Mouse (Mus musculus) lung, postnatal 0 days (tissue): Measurements from ENCODE around the gene Msi2. TPM values are rescaled to one million over a fixed set of nuclear protein-coding genes. Genes with fewer than 3 reads are reported as not detected.

ENCODE experiments used
- ATAC-seq: fragments of 200-750 bp; cut with Nextera tagmentation; 2 replicates; pipeline ENCODE4 v1.8.0; 2017; ENCODE audit warnings: moderate library complexity
- DNase-seq: peaks from one replicate; pipeline ENCODE4 v3.0.0-alpha.2; 2016; ENCODE audit warnings: low spot score
- H3K27ac ChIP-seq: fragments of 300-500 bp; sonication (generic); 2 replicates; pipeline ENCODE4 v1.5.1; 2014; ENCODE audit warnings: antibody characterized with exemption, mild to moderate bottlenecking, low read length, mixed read lengths
- H3K27me3 ChIP-seq: fragments of 300-500 bp; sonication (generic); replicated peaks from 2 replicates; pipeline ENCODE4 v1.6.1; 2014; ENCODE audit warnings: low read length, mixed read lengths; ENCODE audit not compliant: insufficient read depth
- H3K36me3 ChIP-seq: fragments of 300-500 bp; sonication (generic); 2 replicates; pipeline ENCODE4 v1.6.1; 2014; ENCODE audit warnings: low read length, mixed read lengths; ENCODE audit not compliant: insufficient read depth
- H3K4me1 ChIP-seq: fragments of 300-500 bp; sonication (generic); 2 replicates; pipeline ENCODE4 v1.6.1; 2014; ENCODE audit warnings: antibody characterized with exemption, low read depth, low read length, mixed read lengths; ENCODE audit not compliant: insufficient read depth
- H3K4me2 ChIP-seq: fragments of 300-500 bp; sonication (generic); replicated peaks from 2 replicates; pipeline ENCODE4 v1.6.1; 2014; ENCODE audit warnings: low read depth, mild to moderate bottlenecking, low read length, moderate library complexity, mixed read lengths
- H3K4me3 ChIP-seq: fragments of 300-500 bp; sonication (generic); 2 replicates; pipeline ENCODE4 v1.5.1; 2014; ENCODE audit warnings: low read depth, low read length
- H3K9ac ChIP-seq: fragments of 300-500 bp; sonication (generic); replicated peaks from 2 replicates; pipeline ENCODE4 v1.6.1; 2014; ENCODE audit warnings: low read depth, mild to moderate bottlenecking
- H3K9me3 ChIP-seq: fragments of 300-500 bp; sonication (generic); 2 replicates; pipeline ENCODE4 v1.6.1; 2016; ENCODE audit warnings: low read length, mixed read lengths
- CTCF ChIP-seq: IDR thresholded peaks from 2 replicates; pipeline ENCODE4 v1.5.1; 2016; ENCODE audit warnings: antibody characterized with exemption, mild to moderate bottlenecking
- EP300 ChIP-seq: IDR thresholded peaks from 2 replicates; pipeline ENCODE4 v1.6.1; 2016; ENCODE audit warnings: antibody characterized with exemption, mild to moderate bottlenecking, control low read depth
- WGBS: fragments of 180-500 bp; shearing (Covaris S2); extraction: QIAGEN DNeasy Blood & Tissue Kit; methylation state at CpG from one replicate; pipeline ENCODE4 v1.1.7; 2014; 5-methylcytosine and 5-hydroxymethylcytosine counted together
- polyA plus RNA-seq: library from polyadenylated mRNA; unstranded; fragments of >200 nt; fragmentation: Nextera tagmentation; extraction: Ambion mirVana; gene quantifications from 2 replicates; pipeline ENCODE4 v1.2.1, GENCODE M21; 2015

Gene Msi2
- polyA plus RNA-seq, 1 experiment from 2014 or later = 12.6 TPM

DNA sequence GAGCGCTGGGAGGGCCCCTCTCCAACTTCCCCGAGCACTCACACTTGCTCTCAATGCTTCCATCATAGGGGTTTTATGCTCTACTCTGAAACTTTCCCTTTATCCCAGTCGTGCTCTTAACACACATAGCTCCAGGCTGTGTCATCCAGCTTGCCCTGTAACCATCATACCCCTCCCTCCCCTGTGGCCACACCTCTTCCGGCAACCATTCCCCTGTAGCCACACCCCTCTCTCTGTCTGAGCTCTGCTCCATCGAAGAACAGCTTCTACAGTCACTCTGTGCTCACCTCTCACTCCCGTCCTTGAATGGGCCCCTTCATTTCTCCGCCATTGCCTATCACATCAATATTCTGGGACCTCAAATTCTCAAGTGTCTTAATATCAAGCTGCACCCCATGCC is 219.8 kb downstream of the Msi2 start:
- TF ChIP-seq CTCF (no peak), EP300 (no peak)
- Histone ChIP-seq H3K36me3 (no peaks in the 10 kb centered on the region), H3K27me3 (no peaks in the 10 kb centered on the region), H3K4me1 (no peaks in the 10 kb centered on the region; the same call in 1 of the 2 replicates), H3K27ac (no peak overlapping the region), H3K9me3 (no peaks in the 10 kb centered on the region), H3K4me3 (no peak overlapping the region), H3K4me2 (no peak overlapping the region), H3K9ac (no peak overlapping the region)
- WGBS = 51% methylated on average over 7 of the region's 7 CpGs
- ATAC-seq (peak; percentile 62), DNase-seq (peak; percentile 54)

DNA sequence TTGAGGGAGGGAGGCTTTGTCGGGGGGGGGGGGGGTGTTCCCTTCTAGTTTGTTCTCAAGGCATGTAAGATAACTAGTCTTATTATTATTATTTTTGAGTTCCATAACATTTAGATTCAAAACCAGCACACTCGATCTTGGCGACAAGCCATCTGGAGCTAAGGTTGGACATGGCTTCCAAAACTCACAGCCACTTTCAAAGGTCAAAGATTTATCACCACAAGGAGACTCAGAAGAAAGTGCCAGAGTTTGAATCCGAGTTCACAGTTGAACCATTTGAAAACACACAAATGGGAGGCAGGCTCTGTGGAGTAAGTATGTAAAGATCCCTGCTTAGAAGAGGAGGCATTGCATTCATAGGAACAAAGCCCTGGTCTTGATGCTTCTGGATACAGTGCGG is 221.9 kb downstream of the Msi2 start:
- 70% methylated on average over 5 of the region's 5 CpGs for WGBS
- Histone ChIP-seq H3K9me3 (no peaks in the 10 kb centered on the region), H3K27me3 (no peaks in the 10 kb centered on the region), H3K36me3 (no peaks in the 10 kb centered on the region), H3K27ac (no peak overlapping the region), H3K4me1 (no peaks in the 10 kb centered on the region; the same call in 1 of the 2 replicates), H3K9ac (no peak overlapping the region), H3K4me2 (no peak overlapping the region), H3K4me3 (no peak overlapping the region)
- no peak for TF ChIP-seq EP300
- TF ChIP-seq CTCF = no peak
- DNase-seq = no peak
- no peak for ATAC-seq

- Histone ChIP-seq H3K27me3 (no peaks in the 10 kb centered on the region), H3K4me2 (no peak overlapping the region), H3K4me1 (no peaks in the 10 kb centered on the region; the same call in 1 of the 2 replicates), H3K9me3 (no peaks in the 10 kb centered on the region), H3K4me3 (no peak overlapping the region), H3K27ac (no peak overlapping the region), H3K9ac (no peak overlapping the region), H3K36me3 (no peaks in the 10 kb centered on the region)
- DNase-seq (no peak), ATAC-seq (no peak; the same call in 1 of the 2 replicates)
- no peak for TF ChIP-seq EP300
- no peak for TF ChIP-seq CTCF
- WGBS = 76% methylated on average over 5 of the region's 5 CpGs
Observed at GRCm38 (mm10) chr11:88495759-88496158, 222.6 kb downstream of the Msi2 start.

- H3K9me3 ChIP-seq = no peaks in the 10 kb centered on the region
- H3K9ac ChIP-seq = no peak overlapping the region
- WGBS = 76% methylated on average over 3 of the region's 3 CpGs
- H3K4me2 ChIP-seq = no peak overlapping the region
- TF ChIP-seq CTCF (no peak), EP300 (no peak)
- no peaks in the 10 kb centered on the region; the same call in 1 of the 2 replicates for H3K4me1 ChIP-seq
- no peak overlapping the region for H3K27ac ChIP-seq
- no peaks in the 10 kb centered on the region for H3K36me3 ChIP-seq
- no peaks in the 10 kb centered on the region for H3K27me3 ChIP-seq
- no peak overlapping the region for H3K4me3 ChIP-seq
- no peak for ATAC-seq
- no peak for DNase-seq
Observed at GRCm38 (mm10) chr11:88495018-88495417, 223.3 kb downstream of the Msi2 start.

DNA sequence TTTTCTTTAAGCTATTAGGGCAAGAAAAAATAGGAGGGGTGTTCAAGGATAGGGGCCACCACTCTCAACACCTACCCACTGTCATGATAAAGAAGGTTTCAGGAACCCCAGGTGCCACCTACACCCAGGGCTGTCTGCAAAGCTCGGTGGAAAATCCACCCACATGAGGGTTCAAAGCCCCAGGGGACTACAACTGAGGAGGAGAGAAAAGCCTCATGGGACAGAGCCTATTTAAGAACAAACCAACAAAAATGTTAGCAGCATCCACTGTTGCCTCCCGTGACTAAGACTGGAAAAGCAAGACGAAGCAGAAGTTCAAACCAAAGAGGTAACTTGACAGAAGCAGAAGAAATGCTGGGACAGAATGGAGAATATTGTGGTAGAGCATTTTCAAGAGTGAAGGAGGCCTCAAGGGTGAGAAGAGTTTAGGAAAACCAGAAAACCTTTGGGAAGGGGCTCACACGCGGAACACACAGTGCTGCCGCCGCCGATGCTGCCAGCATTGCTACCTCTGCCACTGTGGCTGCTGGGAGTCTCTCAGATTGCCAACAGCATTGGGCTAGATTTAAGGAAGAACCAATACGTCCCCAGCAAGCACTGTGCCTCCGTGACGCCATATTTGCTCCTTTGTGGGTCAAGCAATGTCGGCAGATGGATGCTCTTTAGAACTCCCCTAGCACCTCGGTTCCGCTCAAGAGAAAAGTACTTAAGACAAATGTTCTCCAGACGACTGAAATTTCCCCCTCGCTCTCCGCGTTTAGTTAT is 224.3 kb downstream of the Msi2 start:
- no peak overlapping the region for H3K9ac ChIP-seq
- no peaks in the 10 kb centered on the region; the same call in 1 of the 2 replicates for H3K4me1 ChIP-seq
- H3K4me3 ChIP-seq = no peak overlapping the region
- no peaks in the 10 kb centered on the region for H3K9me3 ChIP-seq
- no peak for ATAC-seq
- 85% methylated on average over 18 of the region's 18 CpGs for whole genome bisulfite sequencing
- H3K27me3 ChIP-seq = no peaks in the 10 kb centered on the region
- no peak overlapping the region for H3K27ac ChIP-seq
- TF ChIP-seq EP300 = no peak
- TF ChIP-seq CTCF = no peak
- no peaks in the 10 kb centered on the region for H3K36me3 ChIP-seq
- no peak overlapping the region for H3K4me2 ChIP-seq
- no peak for DNase-seq

DNA sequence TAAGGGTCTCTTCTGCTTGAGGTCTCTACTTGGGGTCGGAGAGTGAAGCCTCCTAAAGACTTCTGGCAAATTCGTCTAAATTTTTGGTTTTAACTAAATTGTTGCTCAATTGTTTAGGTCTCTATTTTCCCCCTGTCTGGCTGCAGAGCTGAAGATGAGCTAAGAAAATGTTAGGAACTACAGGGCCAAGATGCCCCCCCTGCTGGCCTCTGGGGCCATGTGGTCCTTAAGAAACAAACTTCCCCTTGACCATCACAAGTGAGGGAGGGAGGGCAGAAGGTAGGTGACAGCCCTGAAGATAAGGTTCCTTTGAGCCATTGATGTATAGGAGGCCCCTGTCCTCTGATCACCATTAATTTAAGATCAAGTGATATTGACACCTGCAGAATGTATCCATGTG is 225.7 kb downstream of the Msi2 start:
- no peaks in the 10 kb centered on the region; the same call in 1 of the 2 replicates for H3K4me1 ChIP-seq
- ATAC-seq = no peak
- no peaks in the 10 kb centered on the region for H3K27me3 ChIP-seq
- H3K9me3 ChIP-seq = no peaks in the 10 kb centered on the region
- WGBS = 70% methylated on average over 2 of the region's 2 CpGs
- no peak overlapping the region for H3K4me2 ChIP-seq
- H3K4me3 ChIP-seq = no peak overlapping the region
- no peaks in the 10 kb centered on the region for H3K36me3 ChIP-seq
- TF ChIP-seq CTCF (no peak), EP300 (no peak)
- no peak overlapping the region for H3K9ac ChIP-seq
- H3K27ac ChIP-seq = no peak overlapping the region
- no peak for DNase-seq
